Mouse (Mus musculus) testis, postnatal 10 days (tissue): ENCODE results near the gene Rbm5.

Experiments
- DNase-seq: peaks from one replicate; pipeline ENCODE4 v3.0.0; 2021; ENCODE audit warnings: low spot score

Rbm5 gene

GRCm38 (mm10) chr9:107700114-107700571 is 70.7 kb downstream of the Rbm5 start:
- no peak for DNase-seq

GRCm38 (mm10) chr9:107699376-107699980 is 71.3 kb downstream of the Rbm5 start:
- no peak for DNase-seq

GRCm38 (mm10) chr9:107698611-107699190 is 72.1 kb downstream of the Rbm5 start:
- no peak for DNase-seq

GRCm38 (mm10) chr9:107697811-107698521 is 72.8 kb downstream of the Rbm5 start:
- no peak for DNase-seq

- DNase-seq, result no peak
These were observed 73.8 kb downstream of the Rbm5 start for GRCm38 (mm10) chr9:107696845-107697610.

- no peak for DNase-seq
These were observed 74.7 kb downstream of the Rbm5 start for GRCm38 (mm10) chr9:107696106-107696479.

GRCm38 (mm10) chr9:107695441-107696105 is 75.2 kb downstream of the Rbm5 start:
- DNase-seq, result no peak

GRCm38 (mm10) chr9:107694627-107695026 is 76.2 kb downstream of the Rbm5 start:
- no peak for DNase-seq

- DNase-seq, result no peak
These were observed 77.3 kb downstream of the Rbm5 start for GRCm38 (mm10) chr9:107693433-107693987.

GRCm38 (mm10) chr9:107692785-107693184 is 78.0 kb downstream of the Rbm5 start:
- no peak for DNase-seq

- no peak for DNase-seq
These were observed 80.4 kb downstream of the Rbm5 start for GRCm38 (mm10) chr9:107690391-107690790.
